Mouse (Mus musculus) CD8-positive naive resting alpha-beta T cell, adult 57 days (primary cell): ENCODE measurements around the gene Psph. TPM values are rescaled to one million over a fixed set of nuclear protein-coding genes. Genes with fewer than 3 reads are reported as not detected.

Experiments used
- total RNA-seq: library from RNA; stranded (reverse); gene quantifications from one replicate; pipeline ENCODE4 v1.2.4, GENCODE M21; 2023

Psph gene
- 15.9 TPM for total RNA-seq

DNA sequence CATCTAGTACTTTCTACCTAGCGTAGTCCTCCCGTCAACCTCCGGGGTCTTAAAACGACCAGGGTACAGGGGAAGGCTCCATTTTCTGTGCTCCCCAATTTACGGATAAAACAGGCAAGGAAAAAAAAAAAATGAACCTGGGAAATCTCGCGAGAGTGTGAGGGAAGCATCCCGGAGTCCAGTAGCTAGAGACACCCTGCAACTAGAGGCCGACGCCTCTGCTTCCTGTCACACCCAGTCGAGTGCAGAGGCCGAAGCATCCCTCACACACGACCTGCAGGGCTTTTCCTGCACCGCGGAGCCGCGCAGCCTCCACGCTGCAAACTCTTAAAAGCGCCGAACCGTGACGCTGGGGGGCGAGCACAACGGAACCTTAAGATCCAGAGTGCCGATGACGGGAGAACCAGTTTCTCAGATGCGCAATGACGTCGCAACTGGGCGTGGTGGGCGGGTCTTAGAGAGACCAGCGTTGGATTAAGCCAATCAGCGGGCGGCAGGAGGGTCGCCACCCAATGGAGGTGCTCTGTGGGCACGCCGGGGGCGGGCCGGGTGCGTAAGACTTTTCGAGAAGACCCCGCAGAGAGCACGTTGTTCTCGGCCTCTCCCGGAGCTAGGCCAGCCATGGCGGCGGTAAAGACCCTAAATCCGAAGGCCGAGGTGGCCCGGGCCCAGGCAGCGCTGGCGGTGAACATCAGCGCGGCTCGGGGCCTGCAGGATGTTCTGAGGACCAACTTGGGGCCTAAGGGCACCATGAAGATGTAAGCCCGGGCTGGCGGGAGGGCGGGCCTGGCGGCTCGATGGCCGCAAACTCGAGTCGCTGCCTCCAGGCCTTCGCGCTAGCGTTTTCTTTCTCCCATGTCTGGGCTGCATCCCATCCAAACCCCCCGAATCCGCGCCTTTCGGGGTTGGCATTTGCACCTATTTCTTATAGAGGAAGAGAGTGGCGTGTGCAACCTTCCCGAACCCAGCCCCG lies at the start of gene Psph:
Gene Psph, minus strand, starts transcription at position 632 of the 973 bp plus-strand sequence.

DNA sequence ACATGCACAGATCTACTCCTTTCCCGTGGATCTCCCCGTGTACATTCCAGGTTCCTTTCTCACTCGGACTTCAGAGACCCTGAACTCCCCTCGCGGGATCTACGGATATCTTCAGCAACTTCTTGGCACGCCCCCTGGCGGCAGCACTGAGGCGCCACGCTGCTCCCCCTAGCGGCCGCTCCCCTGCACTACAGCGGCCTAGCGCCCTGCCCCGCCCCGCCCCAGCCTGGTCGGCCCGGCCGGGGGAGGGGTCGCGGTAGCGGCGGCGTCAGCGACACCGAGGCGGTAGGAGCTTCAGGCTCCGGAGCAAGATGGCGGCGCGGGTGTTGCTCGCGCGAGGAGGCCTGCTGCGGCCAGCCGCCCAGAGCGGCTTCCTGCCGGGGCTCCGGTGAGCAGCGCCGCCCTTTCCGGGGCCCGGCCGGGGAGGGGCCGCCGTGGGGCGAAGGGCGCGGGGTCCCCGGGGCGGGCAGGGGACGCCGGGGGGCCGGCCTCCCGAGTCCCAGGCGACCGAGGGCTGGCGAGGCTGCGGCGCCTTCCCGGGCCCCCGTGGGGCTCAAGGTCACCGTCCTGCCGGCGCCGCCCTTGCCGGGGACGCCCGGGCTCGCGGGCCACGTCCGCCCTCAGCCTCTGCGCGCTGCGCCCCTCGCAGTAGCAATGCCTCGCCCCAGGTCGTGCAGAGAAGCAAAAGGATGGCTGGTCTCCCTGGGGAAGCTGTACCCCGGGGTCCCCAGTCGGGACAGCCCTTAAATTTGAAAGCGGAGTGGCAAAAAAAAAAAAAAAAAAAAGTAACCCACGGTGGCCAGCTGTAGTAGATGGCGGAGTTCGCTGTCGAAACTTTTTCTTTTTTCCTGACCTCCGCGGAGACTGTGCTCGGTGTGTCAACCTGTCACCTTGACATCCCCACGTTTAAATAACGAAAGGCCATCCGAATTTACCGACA lies 62.1 kb downstream of the Psph start, which contains the start of gene Nipsnap2:
Gene Nipsnap2, plus strand, starts transcription at position 230 of the 940 bp plus-strand sequence.

Other genes starting within 250 kb of the Psph start
- 0.95 TPM for gene Mmp17, start 203.3 kb downstream of the Psph start, total RNA-seq
- gene Zfp11, start 117.3 kb downstream of the Psph start, total RNA-seq = 1.1 TPM
- gene Sept14, start 78.9 kb downstream of the Psph start, total RNA-seq = not detected
- gene Mrps17, start 72.0 kb downstream of the Psph start, total RNA-seq = 44.2 TPM
- gene Nipsnap2, start 62.4 kb downstream of the Psph start, total RNA-seq = 29.2 TPM
- 11.1 TPM for gene Sumf2, start 59.5 kb upstream of the Psph start, total RNA-seq
- gene Chchd2, start 100.0 kb upstream of the Psph start, total RNA-seq = 147 TPM
- gene Zbed5, start 108.3 kb upstream of the Psph start, total RNA-seq = 1.6 TPM
- gene Phkg1, start 111.1 kb upstream of the Psph start, total RNA-seq = 0.64 TPM
- gene Nupr1l, start 121.1 kb upstream of the Psph start, total RNA-seq = 0.28 TPM
- gene Vkorc1l1, start 154.5 kb upstream of the Psph start, total RNA-seq = 12.9 TPM
- 23.0 TPM for gene Gusb, start 215.6 kb upstream of the Psph start, total RNA-seq
- gene Asl, start 241.8 kb upstream of the Psph start, total RNA-seq = 24.3 TPM
- gene Crcp, start 241.8 kb upstream of the Psph start, total RNA-seq = 26.1 TPM